Mouse (Mus musculus) kidney, embryonic 14.5 days (tissue): ENCODE data around the gene Itih4. TPM values are rescaled to one million over a fixed set of nuclear protein-coding genes. Genes with fewer than 3 reads are reported as not detected.

Experiments used
- ATAC-seq: fragments of 200-750 bp; cut with Nextera tagmentation; 2 replicates; pipeline ENCODE4 v1.8.0; 2017; ENCODE audit warnings: moderate number of reproducible peaks, mild to moderate bottlenecking, moderate TSS enrichment, moderate library complexity; ENCODE audit not compliant: low FRiP score, low TSS enrichment
- H3K27ac ChIP-seq: fragments of 300-500 bp; sonication (generic); 2 replicates; pipeline ENCODE4 v1.5.1; 2014; ENCODE audit warnings: low read depth, mild to moderate bottlenecking, low read length, moderate library complexity, mixed read lengths
- H3K27me3 ChIP-seq: fragments of 300-500 bp; sonication (generic); 2 replicates; pipeline ENCODE4 v1.6.1; 2014; ENCODE audit warnings: mild to moderate bottlenecking, low read length; ENCODE audit not compliant: control insufficient read depth, insufficient read depth
- H3K36me3 ChIP-seq: fragments of 300-500 bp; sonication (generic); 2 replicates; pipeline ENCODE4 v1.6.1; 2014; ENCODE audit warnings: low read length, mixed read lengths; ENCODE audit not compliant: control insufficient read depth, insufficient read depth
- H3K4me1 ChIP-seq: fragments of 300-500 bp; sonication (generic); 2 replicates; pipeline ENCODE4 v1.6.1; 2014; ENCODE audit warnings: low read length, mixed read lengths; ENCODE audit not compliant: control insufficient read depth, insufficient read depth
- H3K4me2 ChIP-seq: fragments of 300-500 bp; sonication (generic); replicated peaks from 2 replicates; pipeline ENCODE4 v1.6.1; 2014; ENCODE audit warnings: low read depth, mild to moderate bottlenecking, low read length
- H3K4me3 ChIP-seq: fragments of 300-500 bp; sonication (generic); 2 replicates; pipeline ENCODE4 v1.5.1; 2014; ENCODE audit warnings: mild to moderate bottlenecking, low read length
- H3K9ac ChIP-seq: fragments of 300-500 bp; sonication (generic); 2 replicates; pipeline ENCODE4 v1.6.1; 2014; ENCODE audit warnings: low read depth, mild to moderate bottlenecking, low read length, moderate library complexity
- H3K9me3 ChIP-seq: fragments of 300-500 bp; sonication (generic); 2 replicates; pipeline ENCODE4 v1.6.1; 2016; ENCODE audit warnings: low read length; ENCODE audit not compliant: control insufficient read depth
- WGBS: fragments of 180-500 bp; shearing (Covaris S2); extraction: QIAGEN DNeasy Blood & Tissue Kit; methylation state at CpG from one replicate; pipeline ENCODE4 v1.1.7; 2014; 5-methylcytosine and 5-hydroxymethylcytosine counted together
- polyA plus RNA-seq: library from polyadenylated mRNA; unstranded; fragments of >200 nt; fragmentation: Nextera tagmentation; extraction: Ambion mirVana; gene quantifications from 2 replicates; pipeline ENCODE4 v1.2.1, GENCODE M21; 2014

The Itih4 gene
- polyA plus RNA-seq, 1 experiment from 2014 or later = 0.12 TPM

GRCm38 (mm10) chr14:30912641-30913040, 26.4 kb downstream of the Itih4 start:
- H3K27me3 ChIP-seq = no peaks in the 10 kb centered on the region
- H3K36me3 ChIP-seq = no peaks in the 10 kb centered on the region
- H3K27ac ChIP-seq = no peak overlapping the region
- H3K4me1 ChIP-seq = no peaks in the 10 kb centered on the region
- H3K9me3 ChIP-seq = no peaks in the 10 kb centered on the region
- no peak for ATAC-seq
- no peak overlapping the region for H3K4me2 ChIP-seq
- 80% methylated on average over 8 of the region's 8 CpGs for WGBS
- H3K9ac ChIP-seq = no peak overlapping the region
- no peak overlapping the region for H3K4me3 ChIP-seq

DNA sequence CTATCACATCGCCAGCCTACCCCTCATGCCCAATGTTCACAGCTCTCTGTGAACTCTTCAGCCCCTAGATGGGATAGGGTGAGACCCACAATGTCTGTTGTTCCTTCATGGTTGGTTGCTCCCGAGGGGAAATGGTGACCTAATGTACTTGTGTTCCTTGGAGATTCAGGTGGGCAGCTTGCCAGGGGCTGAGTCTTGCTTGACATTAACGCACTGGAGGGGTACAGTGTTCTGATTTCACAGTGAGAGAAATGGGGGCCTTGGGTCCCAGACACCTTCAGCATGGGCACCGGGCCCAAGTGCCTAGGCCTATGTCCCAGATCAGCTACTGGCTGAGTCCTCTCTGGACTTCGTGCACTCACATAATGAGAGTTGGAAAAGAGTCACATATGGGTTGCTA, 27.1 kb downstream of the Itih4 start:
- no peaks in the 10 kb centered on the region for H3K9me3 ChIP-seq
- no peak overlapping the region for H3K9ac ChIP-seq
- H3K27ac ChIP-seq = no peak overlapping the region
- H3K27me3 ChIP-seq = no peaks in the 10 kb centered on the region
- no peak overlapping the region for H3K4me2 ChIP-seq
- WGBS = 75% methylated on average over 5 of the region's 5 CpGs
- no peak for ATAC-seq
- no peaks in the 10 kb centered on the region for H3K4me1 ChIP-seq
- H3K36me3 ChIP-seq = no peaks in the 10 kb centered on the region
- no peak overlapping the region for H3K4me3 ChIP-seq

- H3K27ac ChIP-seq = no peak overlapping the region
- H3K9ac ChIP-seq = no peak overlapping the region
- H3K9me3 ChIP-seq = no peaks in the 10 kb centered on the region
- WGBS = 89% methylated on average over 1 of the region's 1 CpGs
- H3K27me3 ChIP-seq = no peaks in the 10 kb centered on the region
- H3K4me2 ChIP-seq = no peak overlapping the region
- H3K36me3 ChIP-seq = no peaks in the 10 kb centered on the region
- no peak for ATAC-seq
- H3K4me3 ChIP-seq = no peak overlapping the region
- H3K4me1 ChIP-seq = no peaks in the 10 kb centered on the region
Observed at GRCm38 (mm10) chr14:30916516-30916915, 30.2 kb downstream of the Itih4 start.

- H3K4me3 ChIP-seq = no peak overlapping the region
- no peak for ATAC-seq
- H3K9me3 ChIP-seq = no peaks in the 10 kb centered on the region
- no peaks in the 10 kb centered on the region for H3K4me1 ChIP-seq
- no peak overlapping the region for H3K27ac ChIP-seq
- H3K4me2 ChIP-seq = no peak overlapping the region
- no peaks in the 10 kb centered on the region for H3K27me3 ChIP-seq
- no peaks in the 10 kb centered on the region for H3K36me3 ChIP-seq
- H3K9ac ChIP-seq = no peak overlapping the region
- WGBS = 63% methylated on average over 8 of the region's 8 CpGs
Observed at GRCm38 (mm10) chr14:30922053-30922670, 35.9 kb downstream of the Itih4 start.

GRCm38 (mm10) chr14:30923375-30924105, 37.3 kb downstream of the Itih4 start, which contains the start of gene Itih3:
Gene Itih3 (minus strand): TSS chr14:30923760.
- H3K9me3 ChIP-seq = no peaks in the 10 kb centered on the region
- WGBS = 71% methylated on average over 6 of the region's 6 CpGs
- no peak within 1 kb of the TSS for H3K4me2 ChIP-seq
- no peaks in the 10 kb centered on the region for H3K27me3 ChIP-seq
- no peaks in the 10 kb centered on the region for H3K4me1 ChIP-seq
- no peak for ATAC-seq
- H3K4me3 ChIP-seq = no peak within 1 kb of the TSS
- no peak within 1 kb of the TSS for H3K27ac ChIP-seq
- no peaks in the 10 kb centered on the region for H3K36me3 ChIP-seq
- H3K9ac ChIP-seq = no peak within 1 kb of the TSS

DNA sequence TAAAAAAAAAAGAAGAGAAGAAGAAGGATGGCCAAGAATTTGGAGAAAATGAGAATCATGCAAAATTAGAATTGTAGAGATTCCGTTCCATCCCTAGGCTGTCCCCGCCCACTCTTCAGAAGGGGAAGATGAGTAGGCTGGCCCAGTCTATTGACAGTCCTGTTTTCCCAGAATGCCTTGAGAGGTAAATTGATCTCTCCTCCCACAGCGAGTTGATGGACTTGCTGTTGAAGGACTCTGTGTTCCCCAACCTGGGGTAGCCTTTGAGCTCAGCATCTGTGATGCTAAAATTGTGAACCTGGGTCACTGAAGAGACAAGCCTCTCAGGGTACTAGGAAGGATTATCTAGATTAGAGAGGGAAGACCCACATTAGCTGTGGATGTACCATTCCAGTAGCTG, 39.2 kb downstream of the Itih4 start:
- no peak for ATAC-seq
- Histone ChIP-seq H3K9ac (no peak overlapping the region), H3K27ac (no peak overlapping the region), H3K9me3 (no peaks in the 10 kb centered on the region), H3K36me3 (no peaks in the 10 kb centered on the region), H3K4me1 (no peaks in the 10 kb centered on the region), H3K4me2 (no peak overlapping the region), H3K27me3 (no peaks in the 10 kb centered on the region), H3K4me3 (no peak overlapping the region)
- WGBS = 90% methylated on average over 3 of the region's 3 CpGs

DNA sequence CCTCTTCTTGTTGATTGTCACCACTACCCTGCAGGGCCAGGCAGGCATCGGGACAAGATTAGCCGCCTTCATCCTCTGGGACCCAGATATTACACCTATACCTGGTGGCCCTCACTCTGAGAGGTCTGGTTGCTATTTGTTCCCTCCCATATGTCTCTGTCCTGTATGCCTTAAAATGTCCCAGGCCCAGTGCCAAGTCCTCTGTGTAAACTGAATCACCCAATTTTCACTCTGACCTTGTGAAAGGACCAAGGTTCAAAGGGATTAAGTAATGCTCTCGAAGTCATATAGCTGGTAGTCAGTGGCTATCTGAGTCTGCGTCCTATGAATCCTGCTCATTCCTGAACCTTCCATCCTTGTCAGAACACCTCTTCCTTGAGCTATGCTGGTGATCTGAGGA, 44.1 kb downstream of the Itih4 start:
- no peak overlapping the region for H3K9ac ChIP-seq
- no peak overlapping the region for H3K27ac ChIP-seq
- H3K36me3 ChIP-seq = no peaks in the 10 kb centered on the region
- H3K4me1 ChIP-seq = no peaks in the 10 kb centered on the region
- no peak for ATAC-seq
- H3K9me3 ChIP-seq = no peaks in the 10 kb centered on the region
- no peak overlapping the region for H3K4me3 ChIP-seq
- H3K27me3 ChIP-seq = no peaks in the 10 kb centered on the region
- H3K4me2 ChIP-seq = no peak overlapping the region
- WGBS = 83% methylated on average over 4 of the region's 4 CpGs

GRCm38 (mm10) chr14:30933351-30933750, 47.1 kb downstream of the Itih4 start:
- no peak overlapping the region for H3K4me3 ChIP-seq
- H3K9ac ChIP-seq = no peak overlapping the region
- no peaks in the 10 kb centered on the region for H3K9me3 ChIP-seq
- WGBS = 90% methylated on average over 9 of the region's 9 CpGs
- no peak overlapping the region for H3K4me2 ChIP-seq
- H3K27me3 ChIP-seq = no peaks in the 10 kb centered on the region
- H3K27ac ChIP-seq = no peak overlapping the region
- ATAC-seq = no peak
- H3K36me3 ChIP-seq = no peaks in the 10 kb centered on the region
- H3K4me1 ChIP-seq = no peaks in the 10 kb centered on the region

GRCm38 (mm10) chr14:30942254-30942653, 56.0 kb downstream of the Itih4 start:
- no peaks in the 10 kb centered on the region for H3K9me3 ChIP-seq
- no peak overlapping the region for H3K27ac ChIP-seq
- H3K4me1 ChIP-seq = no peaks in the 10 kb centered on the region
- 94% methylated on average over 4 of the region's 4 CpGs for WGBS
- H3K27me3 ChIP-seq = no peaks in the 10 kb centered on the region
- ATAC-seq = no peak
- H3K4me3 ChIP-seq = no peak overlapping the region
- no peak overlapping the region for H3K9ac ChIP-seq
- no peak overlapping the region for H3K4me2 ChIP-seq
- H3K36me3 ChIP-seq = no peaks in the 10 kb centered on the region
